Mouse (Mus musculus): ENCODE data around the gene Prp2.
"Not testable (repeated sequence)": the region's sequence is repeated elsewhere in the genome, so short reads cannot be mapped to it uniquely, and the experiment has no call there.

The Prp2 gene

DNA sequence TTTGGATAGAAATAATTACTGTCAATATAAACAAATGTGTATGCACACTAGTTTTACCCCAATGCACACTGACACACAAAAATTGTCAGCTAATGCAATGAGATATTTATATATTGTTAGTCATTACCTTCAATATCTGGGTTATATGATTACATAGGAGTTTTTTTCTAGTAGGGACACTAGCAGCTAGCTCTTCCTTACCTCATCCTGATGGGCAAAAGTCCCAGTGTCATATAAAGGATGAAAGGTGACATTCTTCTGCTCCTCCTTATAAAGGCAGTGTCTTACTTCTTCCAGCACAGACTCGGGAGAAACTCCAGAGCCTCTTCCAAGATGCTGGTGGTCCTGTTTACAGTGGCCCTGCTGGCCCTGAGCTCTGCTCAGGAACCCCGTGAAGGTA lies at the start of gene Prp2:
Gene Prp2, plus strand, starts transcription at position 301 of the 400 bp plus-strand sequence.
- DNase-seq = not testable (repeated sequence)

DNA sequence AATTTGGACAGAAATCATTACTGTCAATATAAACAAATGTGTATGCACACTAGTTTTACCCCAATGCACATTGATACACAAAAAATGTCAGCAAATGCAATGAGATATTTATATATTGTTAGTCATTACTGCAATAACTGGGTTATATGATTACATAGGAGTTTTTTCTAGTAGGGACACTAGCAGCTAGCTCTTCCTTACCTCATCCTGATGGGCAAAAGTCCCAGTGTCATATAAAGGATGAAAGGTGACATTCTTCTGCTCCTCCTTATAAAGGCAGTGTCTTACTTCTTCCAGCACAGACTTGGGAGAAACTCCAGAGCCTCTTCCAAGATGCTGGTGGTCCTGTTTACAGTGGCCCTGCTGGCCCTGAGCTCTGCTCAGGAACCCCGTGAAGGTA lies 26.2 kb upstream of the Prp2 start, which contains the start of gene Prh1:
Gene Prh1, plus strand, starts transcription at position 301 of the 400 bp plus-strand sequence.
- not testable (repeated sequence) for DNase-seq

DNA sequence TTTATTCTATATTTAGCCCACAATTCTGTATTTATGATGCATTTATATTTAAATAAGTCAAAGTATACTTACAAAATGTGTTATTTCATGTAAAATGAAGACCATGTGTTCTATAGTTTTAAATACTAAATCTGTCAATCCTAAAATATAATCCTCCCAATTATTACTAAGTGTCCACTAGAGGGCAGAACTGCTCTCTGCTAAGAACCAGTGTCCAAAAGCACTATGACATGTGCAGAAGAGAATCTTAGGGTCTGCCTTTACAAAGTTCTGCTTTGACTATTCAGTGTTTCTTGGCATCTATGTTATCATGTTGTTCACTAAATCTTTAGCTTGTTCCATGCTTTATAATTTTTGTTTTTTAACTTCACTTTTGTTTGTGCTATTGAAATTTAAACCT lies 53.7 kb downstream of the Prp2 start:
- no peak for DNase-seq
